Mouse (Mus musculus): ENCODE measurements at regions not wholly inside any gene's neighbourhood (a gene's known extent, or its start where the extent isn't known, plus 50 kb on each side); places are given as distances from the start of the nearest gene placed in this dataset.
"Not testable (repeated sequence)": the region's sequence is repeated elsewhere in the genome, so short reads cannot be mapped to it uniquely, and the experiment has no call there.

DNA sequence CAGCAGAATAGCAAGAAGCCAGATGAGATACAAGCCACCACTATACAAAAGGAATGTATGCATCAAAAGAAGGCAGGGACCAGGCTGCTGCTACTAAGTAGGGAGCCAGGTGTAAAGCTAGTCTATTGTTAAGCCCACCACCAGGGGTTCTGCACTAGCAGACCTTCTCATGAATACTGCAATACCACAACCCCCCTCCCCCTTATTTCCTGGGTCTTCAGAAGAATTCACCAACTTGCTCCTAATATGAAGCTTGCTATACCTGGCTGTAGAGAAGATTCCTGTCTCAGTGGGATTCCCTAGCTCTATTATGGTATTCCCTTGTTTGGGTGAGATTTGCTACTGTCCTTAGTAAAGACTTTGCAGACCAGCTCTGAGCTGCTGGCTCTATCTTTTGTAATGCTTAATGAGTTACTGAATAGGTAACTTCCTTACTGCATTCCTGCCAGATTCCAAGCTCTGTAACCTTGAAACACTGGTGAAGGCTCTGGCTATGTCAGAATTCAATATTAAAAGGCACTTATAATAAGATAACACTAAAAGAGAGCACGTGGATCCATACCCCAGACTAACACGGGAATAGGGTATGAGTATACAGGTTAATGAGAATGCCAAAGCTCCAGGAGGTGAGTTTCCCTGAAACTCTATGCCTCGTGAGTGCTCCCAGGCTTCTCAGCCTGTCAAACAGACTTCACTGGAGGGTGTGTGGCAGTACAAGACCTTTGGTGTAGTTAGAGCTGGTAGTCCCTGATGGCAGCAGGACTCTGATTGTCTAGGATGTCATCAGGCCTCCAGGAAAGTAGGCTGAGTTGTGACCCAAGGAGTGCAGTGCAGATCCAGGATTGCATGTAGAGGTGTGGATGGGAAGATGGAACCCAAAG, 455.5 kb downstream of the Plxdc2 start:
- not testable (repeated sequence) for DNase-seq

GRCm38 (mm10) chr2:16820442-16820841, 464.3 kb downstream of the Plxdc2 start:
- Histone ChIP-seq H3K9ac (no peak overlapping the region), H3K4me1 (ENCODE audit: insufficient read depth) (peaks cover 6% of the 10 kb centered on the region; the same call in 1 of the 2 replicates), H3K27ac (ENCODE audit: low read depth) (no peak overlapping the region), H3K27me3 (ENCODE audit: insufficient read depth, low read length) (no peaks in the 10 kb centered on the region), H3K36me3 (ENCODE audit: insufficient read depth) (no peaks in the 10 kb centered on the region), H3K4me3 (ENCODE audit: low read depth, low read length) (no peak overlapping the region), H3K9me3 (ENCODE audit: low read depth, low read length) (no peaks in the 10 kb centered on the region), H3K4me2 (no peak overlapping the region)
- no peak for ATAC-seq (ENCODE audit: insufficient read depth)
- no peak for DNase-seq
- 80% methylated on average over 1 of the region's 1 CpGs for WGBS
- no peak for TF ChIP-seq CTCF (IDR thresholded peaks at IDR 0.05; ENCODE audit: low read depth)

More for the DNA sequence above, 455.5 kb downstream of the Plxdc2 start:
- not testable (repeated sequence) for H3K27me3 ChIP-seq (ENCODE audit: insufficient read depth, low read length); H3K9ac ChIP-seq; H3K9me3 ChIP-seq (ENCODE audit: low read depth, low read length); H3K4me3 ChIP-seq (ENCODE audit: low read depth, low read length); ATAC-seq (ENCODE audit: insufficient read depth); H3K4me1 ChIP-seq (ENCODE audit: insufficient read depth); H3K4me2 ChIP-seq; H3K36me3 ChIP-seq (ENCODE audit: insufficient read depth); H3K27ac ChIP-seq (ENCODE audit: low read depth)
- 62% methylated on average over 3 of the region's 3 CpGs for WGBS

DNA sequence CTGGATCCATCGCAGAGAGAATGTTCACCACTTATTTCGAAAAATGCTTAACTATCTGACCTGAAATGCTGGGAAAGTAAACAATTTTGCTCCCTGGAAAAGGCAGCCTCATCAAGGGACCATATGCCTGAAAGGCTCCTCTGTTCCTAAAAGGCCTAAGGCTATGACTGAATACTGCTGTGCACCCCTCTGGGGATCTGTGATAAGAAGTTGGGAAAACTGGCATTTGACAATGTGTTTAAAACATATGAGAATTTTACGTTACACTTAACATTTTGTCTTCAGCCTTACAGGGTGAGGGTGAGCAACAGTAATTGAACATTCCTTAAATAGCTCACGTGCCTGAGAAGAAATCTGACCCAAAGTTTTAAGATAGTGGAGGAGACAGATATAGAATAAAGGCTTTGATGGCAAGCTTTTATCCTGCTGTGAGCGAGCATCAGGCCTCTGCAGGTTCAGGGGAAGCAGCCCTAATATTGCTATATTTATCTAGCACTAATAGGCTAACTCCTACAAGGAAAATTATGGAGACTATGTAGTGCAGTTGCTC, 468.7 kb downstream of the Plxdc2 start:
- Histone ChIP-seq H3K27ac (ENCODE audit: low read depth) (peak overlapping the region; percentile 7; the same call in 1 of the 2 replicates), H3K4me2 (no peak overlapping the region), H3K4me3 (ENCODE audit: low read depth, low read length) (no peak overlapping the region), H3K4me1 (ENCODE audit: insufficient read depth) (peaks cover 6% of the 10 kb centered on the region; the same call in 1 of the 2 replicates), H3K9me3 (ENCODE audit: low read depth, low read length) (no peaks in the 10 kb centered on the region), H3K27me3 (ENCODE audit: insufficient read depth, low read length) (no peaks in the 10 kb centered on the region), H3K9ac (no peak overlapping the region), H3K36me3 (ENCODE audit: insufficient read depth) (no peaks in the 10 kb centered on the region)
- TF ChIP-seq CTCF (IDR thresholded peaks at IDR 0.05; ENCODE audit: low read depth) = no peak
- DNase-seq = peak; percentile 47
- WGBS = 22% methylated on average over 5 of the region's 5 CpGs
- peak; percentile 64; the same call in 1 of the 2 replicates for ATAC-seq (ENCODE audit: insufficient read depth)

DNA sequence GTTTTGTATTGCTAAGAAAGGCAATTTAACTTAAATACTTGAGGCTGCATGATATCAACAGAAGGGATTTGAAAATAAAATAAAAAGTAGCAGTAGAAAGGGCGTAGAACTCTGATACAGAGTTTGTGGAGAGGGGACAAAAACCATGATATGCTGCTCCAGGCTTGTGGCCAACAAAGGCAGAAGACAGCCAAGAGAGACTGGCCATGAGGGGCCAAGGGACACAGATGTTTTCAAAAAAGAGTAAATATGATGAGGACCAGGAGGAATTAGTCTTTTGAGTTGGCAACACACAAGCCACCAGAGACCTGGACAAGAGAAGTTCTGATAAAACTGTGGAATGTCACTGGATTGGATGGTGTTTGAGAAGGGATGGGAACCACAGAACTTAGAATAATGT, 471.2 kb downstream of the Plxdc2 start:
- DNase-seq = peak; percentile 36
- H3K27ac ChIP-seq (ENCODE audit: low read depth) = no peak overlapping the region
- H3K4me1 ChIP-seq (ENCODE audit: insufficient read depth) = peaks cover 6% of the 10 kb centered on the region; the same call in 1 of the 2 replicates
- no peaks in the 10 kb centered on the region for H3K9me3 ChIP-seq (ENCODE audit: low read depth, low read length)
- no peak for ATAC-seq (ENCODE audit: insufficient read depth)
- H3K4me3 ChIP-seq (ENCODE audit: low read depth, low read length) = no peak overlapping the region
- TF ChIP-seq CTCF (IDR thresholded peaks at IDR 0.05; ENCODE audit: low read depth) = no peak
- no peak overlapping the region for H3K9ac ChIP-seq
- 78% methylated on average over 1 of the region's 1 CpGs for WGBS
- no peak overlapping the region for H3K4me2 ChIP-seq
- H3K36me3 ChIP-seq (ENCODE audit: insufficient read depth) = no peaks in the 10 kb centered on the region
- no peaks in the 10 kb centered on the region for H3K27me3 ChIP-seq (ENCODE audit: insufficient read depth, low read length)

- 69% methylated on average over 4 of the region's 4 CpGs for WGBS
- Histone ChIP-seq H3K9me3 (ENCODE audit: low read depth, low read length) (no peaks in the 10 kb centered on the region), H3K27me3 (ENCODE audit: insufficient read depth, low read length) (no peaks in the 10 kb centered on the region), H3K4me2 (no peak overlapping the region), H3K27ac (ENCODE audit: low read depth) (no peak overlapping the region; the same call in 1 of the 2 replicates), H3K4me3 (ENCODE audit: low read depth, low read length) (no peak overlapping the region), H3K36me3 (ENCODE audit: insufficient read depth) (no peaks in the 10 kb centered on the region), H3K4me1 (ENCODE audit: insufficient read depth) (peaks cover 3% of the 10 kb centered on the region; the same call in 1 of the 2 replicates), H3K9ac (no peak overlapping the region)
- peak; percentile 63; the same call in 1 of the 2 replicates for ATAC-seq (ENCODE audit: insufficient read depth)
- DNase-seq = peak; percentile 79
- no peak for TF ChIP-seq CTCF (IDR thresholded peaks at IDR 0.05; ENCODE audit: low read depth)
These were observed 479.9 kb downstream of the Plxdc2 start for GRCm38 (mm10) chr2:16835960-16836359.

DNA sequence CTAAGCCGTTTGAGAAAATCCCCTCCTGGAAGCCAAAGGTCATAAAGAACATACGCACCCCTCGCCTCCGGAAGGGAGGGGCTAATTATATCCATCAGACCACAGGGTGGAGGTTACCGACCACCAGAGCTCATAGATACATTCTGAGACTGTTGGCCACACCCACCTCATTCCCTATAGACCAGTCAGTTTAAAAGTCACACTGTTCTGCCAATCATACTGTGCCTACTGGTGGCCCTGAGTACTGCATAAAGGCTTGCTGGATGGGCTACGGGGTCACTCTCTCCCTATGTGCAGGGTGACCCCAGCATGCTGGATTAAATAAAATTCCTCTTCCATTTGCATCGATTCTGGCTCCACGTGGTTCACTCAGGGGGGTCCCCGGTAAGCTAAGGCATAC, 482.6 kb downstream of the Plxdc2 start:
- Histone ChIP-seq H3K4me1 (ENCODE audit: insufficient read depth) (peaks cover 3% of the 10 kb centered on the region; the same call in 1 of the 2 replicates), H3K9me3 (ENCODE audit: low read depth, low read length) (no peaks in the 10 kb centered on the region), H3K9ac (no peak overlapping the region), H3K36me3 (ENCODE audit: insufficient read depth) (no peaks in the 10 kb centered on the region), H3K4me3 (ENCODE audit: low read depth, low read length) (no peak overlapping the region), H3K27ac (ENCODE audit: low read depth) (no peak overlapping the region), H3K27me3 (ENCODE audit: insufficient read depth, low read length) (no peaks in the 10 kb centered on the region), H3K4me2 (no peak overlapping the region)
- ATAC-seq (ENCODE audit: insufficient read depth) (no peak), DNase-seq (no peak)
- 79% methylated on average over 9 of the region's 9 CpGs for WGBS
- TF ChIP-seq CTCF (IDR thresholded peaks at IDR 0.05; ENCODE audit: low read depth) = peak; percentile 26; the same call in 1 of the 2 replicates

DNA sequence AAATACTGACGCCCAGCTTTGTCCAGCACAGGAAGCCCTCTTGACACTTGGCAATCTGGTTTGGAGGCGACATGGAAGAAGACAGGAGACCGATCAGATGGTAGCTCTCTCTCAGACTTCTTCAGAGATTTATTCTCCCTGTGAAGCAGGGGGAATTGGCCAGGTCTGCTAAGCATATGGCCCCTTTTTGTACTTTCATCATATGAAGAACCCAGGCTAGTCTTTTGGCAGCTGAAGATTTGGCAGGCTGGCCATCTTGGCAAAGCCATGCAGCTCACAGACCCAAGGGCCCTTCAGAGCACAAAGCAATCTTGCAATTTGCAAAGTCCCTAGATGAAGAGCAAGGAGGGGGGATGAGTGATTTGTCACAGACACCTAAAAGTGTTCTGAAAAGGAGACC, 493.8 kb downstream of the Plxdc2 start:
- TF ChIP-seq CTCF (IDR thresholded peaks at IDR 0.05; ENCODE audit: low read depth) = no peak
- H3K36me3 ChIP-seq (ENCODE audit: insufficient read depth) = no peaks in the 10 kb centered on the region
- DNase-seq (peak; percentile 71), ATAC-seq (ENCODE audit: insufficient read depth) (peak; percentile 49; the same call in 1 of the 2 replicates)
- no peak overlapping the region for H3K4me3 ChIP-seq (ENCODE audit: low read depth, low read length)
- H3K9ac ChIP-seq = no peak overlapping the region
- no peak overlapping the region for H3K4me2 ChIP-seq
- H3K4me1 ChIP-seq (ENCODE audit: insufficient read depth) = no peaks in the 10 kb centered on the region
- H3K9me3 ChIP-seq (ENCODE audit: low read depth, low read length) = no peaks in the 10 kb centered on the region
- no peak overlapping the region for H3K27ac ChIP-seq (ENCODE audit: low read depth)
- 52% methylated on average over 3 of the region's 3 CpGs for WGBS
- H3K27me3 ChIP-seq (ENCODE audit: insufficient read depth, low read length) = no peaks in the 10 kb centered on the region
